Mouse (Mus musculus): Measurements from ENCODE around the gene Csf2.

DNA sequence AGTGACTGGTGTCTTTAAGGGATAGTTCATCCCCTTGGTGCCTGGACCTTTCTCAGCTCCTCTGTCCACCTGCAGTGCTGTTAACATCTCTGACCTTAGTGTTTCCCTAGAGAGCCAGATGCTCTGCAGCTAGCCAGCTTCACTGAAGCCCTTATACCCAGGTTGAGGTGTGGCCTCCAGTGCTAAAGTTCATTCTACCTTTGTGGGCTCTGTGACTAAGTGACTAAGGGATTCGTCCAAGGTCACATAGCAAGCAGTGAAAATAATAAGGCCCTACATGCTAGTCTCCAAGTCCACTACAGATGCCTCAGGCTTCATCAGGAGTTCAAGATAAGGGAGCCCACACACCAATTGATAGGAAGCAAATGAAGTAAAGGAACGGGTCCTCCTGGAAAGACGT is 7.0 kb downstream of the Csf2 start:
- TF ChIP-seq POLR2A (IDR thresholded peaks at IDR 0.05; ENCODE audit: control insufficient read depth, low read depth, low read length) (no peak), CTCF (IDR thresholded peaks at IDR 0.05; ENCODE audit: control insufficient read depth, insufficient read depth, insufficient replicate concordance, low read depth, low read length) (no peak)
